Mouse (Mus musculus): ENCODE data around the gene Nkapl.
"Not testable (repeated sequence)": the region's sequence is repeated elsewhere in the genome, so short reads cannot be mapped to it uniquely, and the experiment has no call there.

DNA sequence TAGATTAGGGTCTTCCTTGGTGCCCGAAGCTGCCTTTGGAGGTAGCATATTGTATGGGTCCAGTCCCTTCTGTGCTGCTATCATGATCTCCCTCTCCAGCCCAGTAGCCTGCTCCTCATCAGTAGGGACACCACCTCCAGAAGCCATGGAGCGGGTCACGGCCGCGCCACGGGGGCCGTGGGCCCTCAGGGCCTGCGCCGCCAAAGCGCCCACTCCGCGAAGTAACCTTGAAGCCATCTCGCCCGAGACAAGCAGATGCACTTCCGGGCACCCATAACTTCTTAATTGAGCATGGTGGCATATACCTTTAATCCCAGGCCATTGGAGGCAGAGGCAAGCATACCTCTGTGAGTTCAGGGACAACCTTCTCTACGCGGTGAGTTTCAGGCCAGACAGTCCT lies 32.9 kb upstream of the Nkapl start, which contains the start of gene Gm11273:
- not testable (repeated sequence) for TF ChIP-seq CTCF (IDR thresholded peaks at IDR 0.05; ENCODE audit: control insufficient read depth, insufficient read depth, insufficient replicate concordance, low read depth, low read length); POLR2A (IDR thresholded peaks at IDR 0.05; ENCODE audit: control insufficient read depth, low read depth, low read length)

All from testis, adult 2 months (tissue).